Mouse (Mus musculus): ENCODE measurements around the gene Ddx56. TPM values are rescaled to one million over a fixed set of nuclear protein-coding genes. Genes with fewer than 3 reads are reported as not detected.
"Not testable (repeated sequence)": the region's sequence is repeated elsewhere in the genome, so short reads cannot be mapped to it uniquely, and the experiment has no call there.

The Ddx56 gene
- polyA plus RNA-seq, 1 experiment from 2014 or later: 69.0 TPM

GRCm38 (mm10) chr11:6259413-6259812 is 8.2 kb downstream of the Ddx56 start:
- no peak overlapping the region for H3K27ac ChIP-seq (replicated peaks)
- H3K27me3 ChIP-seq: no peaks in the 10 kb centered on the region
- no peaks in the 10 kb centered on the region for H3K9me3 ChIP-seq
- WGBS: 94% methylated on average over 7 of the region's 7 CpGs
- no peak overlapping the region for H3K4me3 ChIP-seq
- H3K36me3 ChIP-seq: peaks cover 63% of the 10 kb centered on the region
- H3K4me2 ChIP-seq: no peak overlapping the region
- H3K4me1 ChIP-seq (replicated peaks): no peaks in the 10 kb centered on the region
- ATAC-seq (ENCODE audit: low FRiP score, low read depth): no peak
- H3K9ac ChIP-seq: no peak overlapping the region

GRCm38 (mm10) chr11:6256490-6257072 is 11.0 kb downstream of the Ddx56 start:
- peaks cover 39% of the 10 kb centered on the region for H3K36me3 ChIP-seq
- no peak overlapping the region for H3K9ac ChIP-seq
- no peaks in the 10 kb centered on the region for H3K9me3 ChIP-seq
- no peaks in the 10 kb centered on the region for H3K4me1 ChIP-seq (replicated peaks)
- no peak overlapping the region for H3K4me3 ChIP-seq
- H3K27me3 ChIP-seq: no peaks in the 10 kb centered on the region
- WGBS: 71% methylated on average over 6 of the region's 6 CpGs
- ATAC-seq (ENCODE audit: low FRiP score, low read depth): peak; percentile 52; the same call in 1 of the 2 replicates
- no peak overlapping the region for H3K4me2 ChIP-seq
- H3K27ac ChIP-seq (replicated peaks): no peak overlapping the region

- H3K27me3 ChIP-seq; H3K9ac ChIP-seq; H3K27ac ChIP-seq (replicated peaks); H3K4me1 ChIP-seq (replicated peaks); H3K9me3 ChIP-seq; H3K4me2 ChIP-seq; H3K4me3 ChIP-seq; ATAC-seq (ENCODE audit: low FRiP score, low read depth): not testable (repeated sequence)
- peaks cover 19% of the 10 kb centered on the region for H3K36me3 ChIP-seq
- WGBS: 96% methylated on average over 2 of the region's 2 CpGs
Measured at GRCm38 (mm10) chr11:6254602-6255001, 13.0 kb downstream of the Ddx56 start.

- WGBS: 96% methylated on average over 4 of the region's 4 CpGs
- Histone ChIP-seq H3K9me3 (no peaks in the 10 kb centered on the region), H3K4me2 (no peak overlapping the region), H3K4me1 (replicated peaks) (no peaks in the 10 kb centered on the region), H3K27me3 (no peaks in the 10 kb centered on the region), H3K36me3 (peaks cover 1% of the 10 kb centered on the region), H3K27ac (replicated peaks) (no peak overlapping the region), H3K4me3 (no peak overlapping the region), H3K9ac (no peak overlapping the region)
- no peak for ATAC-seq (ENCODE audit: low FRiP score, low read depth)
Measured at GRCm38 (mm10) chr11:6252824-6253223, 14.7 kb downstream of the Ddx56 start.

- no peak overlapping the region for H3K4me3 ChIP-seq
- H3K4me2 ChIP-seq: no peak overlapping the region
- H3K27ac ChIP-seq (replicated peaks): no peak overlapping the region
- no peaks in the 10 kb centered on the region for H3K4me1 ChIP-seq (replicated peaks)
- WGBS: 90% methylated on average over 5 of the region's 5 CpGs
- no peak overlapping the region for H3K9ac ChIP-seq
- H3K9me3 ChIP-seq: no peaks in the 10 kb centered on the region
- no peaks in the 10 kb centered on the region for H3K27me3 ChIP-seq
- no peak for ATAC-seq (ENCODE audit: low FRiP score, low read depth)
- no peaks in the 10 kb centered on the region for H3K36me3 ChIP-seq
Measured at GRCm38 (mm10) chr11:6252248-6252647, 15.3 kb downstream of the Ddx56 start.

GRCm38 (mm10) chr11:6244707-6245106 is 22.9 kb downstream of the Ddx56 start:
- Histone ChIP-seq H3K36me3 (no peaks in the 10 kb centered on the region), H3K4me1 (replicated peaks) (no peaks in the 10 kb centered on the region), H3K9ac (no peak overlapping the region), H3K27ac (replicated peaks) (no peak overlapping the region), H3K9me3 (no peaks in the 10 kb centered on the region), H3K4me2 (no peak overlapping the region), H3K27me3 (no peaks in the 10 kb centered on the region), H3K4me3 (no peak overlapping the region)
- ATAC-seq (ENCODE audit: low FRiP score, low read depth): no peak
- 46% methylated on average over 19 of the region's 19 CpGs for WGBS

GRCm38 (mm10) chr11:6233025-6233424 is 34.5 kb downstream of the Ddx56 start:
- no peak overlapping the region for H3K4me3 ChIP-seq
- ATAC-seq (ENCODE audit: low FRiP score, low read depth): no peak

GRCm38 (mm10) chr11:6230012-6230411 is 37.6 kb downstream of the Ddx56 start, which contains the start of gene Npc1l1:
Gene Npc1l1, minus strand, starts transcription at chr11:6230143.
- no peak within 1 kb of the TSS for H3K4me2 ChIP-seq
- H3K27ac ChIP-seq (replicated peaks): no peak within 1 kb of the TSS
- WGBS: 82% methylated on average over 7 of the region's 7 CpGs
- no peaks in the 10 kb centered on the region for H3K27me3 ChIP-seq
- H3K9me3 ChIP-seq: peaks cover 2% of the 10 kb centered on the region; the same call in 1 of the 2 replicates
- H3K4me1 ChIP-seq (replicated peaks): no peaks in the 10 kb centered on the region
- no peak within 1 kb of the TSS for H3K9ac ChIP-seq
- H3K36me3 ChIP-seq: no peaks in the 10 kb centered on the region
- ATAC-seq (ENCODE audit: low FRiP score, low read depth): no peak
- H3K4me3 ChIP-seq: no peak within 1 kb of the TSS

More at GRCm38 (mm10) chr11:6233025-6233424, 34.5 kb downstream of the Ddx56 start:
- Histone ChIP-seq H3K27ac (replicated peaks) (no peak overlapping the region), H3K9me3 (peaks cover 5% of the 10 kb centered on the region; the same call in 1 of the 2 replicates), H3K36me3 (no peaks in the 10 kb centered on the region), H3K4me1 (replicated peaks) (no peaks in the 10 kb centered on the region), H3K27me3 (no peaks in the 10 kb centered on the region), H3K9ac (no peak overlapping the region), H3K4me2 (no peak overlapping the region)
- WGBS: 84% methylated on average over 4 of the region's 4 CpGs

- no peak overlapping the region for H3K27ac ChIP-seq (replicated peaks)
- H3K4me2 ChIP-seq: no peak overlapping the region
- 82% methylated on average over 14 of the region's 14 CpGs for WGBS
- no peak overlapping the region for H3K9ac ChIP-seq
- H3K4me3 ChIP-seq: no peak overlapping the region
- no peaks in the 10 kb centered on the region for H3K9me3 ChIP-seq
- no peaks in the 10 kb centered on the region for H3K36me3 ChIP-seq
- H3K27me3 ChIP-seq: no peaks in the 10 kb centered on the region
- H3K4me1 ChIP-seq (replicated peaks): no peaks in the 10 kb centered on the region
- no peak for ATAC-seq (ENCODE audit: low FRiP score, low read depth)
Measured at GRCm38 (mm10) chr11:6224541-6225229, 42.9 kb downstream of the Ddx56 start.

GRCm38 (mm10) chr11:6222187-6222586 is 45.4 kb downstream of the Ddx56 start:
- no peak for ATAC-seq (ENCODE audit: low FRiP score, low read depth)
- Histone ChIP-seq H3K9ac (no peak overlapping the region), H3K4me3 (no peak overlapping the region), H3K4me1 (replicated peaks) (no peaks in the 10 kb centered on the region), H3K4me2 (no peak overlapping the region), H3K36me3 (no peaks in the 10 kb centered on the region), H3K9me3 (no peaks in the 10 kb centered on the region), H3K27me3 (no peaks in the 10 kb centered on the region), H3K27ac (replicated peaks) (no peak overlapping the region)
- WGBS: 95% methylated on average over 10 of the region's 10 CpGs

GRCm38 (mm10) chr11:6219967-6220366 is 47.6 kb downstream of the Ddx56 start:
- Histone ChIP-seq H3K4me2 (no peak overlapping the region), H3K27ac (replicated peaks) (no peak overlapping the region), H3K9ac (no peak overlapping the region), H3K27me3 (no peaks in the 10 kb centered on the region), H3K36me3 (no peaks in the 10 kb centered on the region), H3K4me3 (no peak overlapping the region), H3K9me3 (no peaks in the 10 kb centered on the region), H3K4me1 (replicated peaks) (no peaks in the 10 kb centered on the region)
- no peak for ATAC-seq (ENCODE audit: low FRiP score, low read depth)
- 67% methylated on average over 6 of the region's 6 CpGs for WGBS

GRCm38 (mm10) chr11:6218189-6218896 is 49.2 kb downstream of the Ddx56 start:
- WGBS: 84% methylated on average over 11 of the region's 11 CpGs

More at GRCm38 (mm10) chr11:6218189-6218896, 49.2 kb downstream of the Ddx56 start:
- H3K4me2 ChIP-seq: no peak overlapping the region
- no peaks in the 10 kb centered on the region for H3K9me3 ChIP-seq
- H3K27me3 ChIP-seq: no peaks in the 10 kb centered on the region
- no peaks in the 10 kb centered on the region for H3K4me1 ChIP-seq (replicated peaks)
- H3K4me3 ChIP-seq: no peak overlapping the region
- ATAC-seq (ENCODE audit: low FRiP score, low read depth): no peak
- H3K27ac ChIP-seq (replicated peaks): no peak overlapping the region
- no peaks in the 10 kb centered on the region for H3K36me3 ChIP-seq
- no peak overlapping the region for H3K9ac ChIP-seq
